Mouse (Mus musculus): ENCODE results near the gene Brap. TPM values are rescaled to one million over a fixed set of nuclear protein-coding genes. Genes with fewer than 3 reads are reported as not detected.

Brap gene
- total RNA-seq, 2 experiments from 2014 or later: 45.3 to 47.4 TPM

DNA sequence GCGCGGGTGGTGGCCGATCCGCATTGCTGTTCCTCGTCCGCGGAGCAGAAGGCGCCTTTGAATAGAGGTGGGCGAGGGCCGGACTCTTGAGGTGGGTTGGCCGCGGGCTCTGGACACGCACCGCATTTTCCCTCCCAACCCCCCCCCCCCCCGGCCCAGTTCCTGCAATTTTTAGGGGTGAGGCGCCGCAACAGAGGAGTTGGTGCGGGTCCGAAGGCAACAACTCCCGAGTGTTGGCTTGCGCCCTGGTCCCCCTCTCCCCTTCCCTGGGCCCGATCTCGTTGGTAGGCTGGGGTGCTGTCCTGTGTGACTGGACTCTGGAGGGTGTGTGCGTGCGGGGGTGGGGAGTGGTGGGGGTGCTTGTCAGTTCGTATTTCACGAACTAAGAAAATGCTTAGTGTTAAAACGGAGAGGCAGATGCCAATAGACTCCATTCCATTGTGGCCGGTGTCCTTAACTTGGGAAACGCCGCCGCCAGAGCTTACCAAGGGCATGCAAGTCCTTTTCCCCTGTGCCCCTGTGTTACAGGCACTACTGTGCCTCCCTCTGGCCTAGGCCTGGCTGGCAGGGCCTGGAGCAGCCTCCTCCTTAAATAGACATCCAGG lies 52.7 kb downstream of the Brap start:
- DNase-seq: peak; percentile 50
- intact Hi-C loops (cut with DNase I): no loop called here

DNA sequence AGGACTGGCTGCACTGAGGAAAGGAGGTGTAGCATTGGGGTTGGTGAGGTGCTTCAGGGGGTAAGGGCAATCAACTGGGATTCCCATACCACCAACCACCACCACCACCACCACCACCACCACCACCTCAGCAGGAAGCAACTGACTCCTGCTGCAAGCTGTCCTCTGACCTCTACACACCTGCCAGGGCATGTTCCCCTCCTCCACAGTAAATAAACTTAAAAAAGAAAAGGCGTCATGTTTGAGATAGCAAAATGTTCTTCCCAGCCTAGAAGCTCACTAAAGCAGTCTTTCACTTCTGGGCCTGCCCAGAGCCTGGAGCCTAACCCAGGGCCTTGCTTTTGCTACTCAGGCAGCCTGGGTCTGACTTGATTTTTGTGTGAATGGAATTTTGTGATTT lies 54.0 kb downstream of the Brap start:
- intact Hi-C loops (cut with DNase I): no loop called here
- no peak for DNase-seq

DNA sequence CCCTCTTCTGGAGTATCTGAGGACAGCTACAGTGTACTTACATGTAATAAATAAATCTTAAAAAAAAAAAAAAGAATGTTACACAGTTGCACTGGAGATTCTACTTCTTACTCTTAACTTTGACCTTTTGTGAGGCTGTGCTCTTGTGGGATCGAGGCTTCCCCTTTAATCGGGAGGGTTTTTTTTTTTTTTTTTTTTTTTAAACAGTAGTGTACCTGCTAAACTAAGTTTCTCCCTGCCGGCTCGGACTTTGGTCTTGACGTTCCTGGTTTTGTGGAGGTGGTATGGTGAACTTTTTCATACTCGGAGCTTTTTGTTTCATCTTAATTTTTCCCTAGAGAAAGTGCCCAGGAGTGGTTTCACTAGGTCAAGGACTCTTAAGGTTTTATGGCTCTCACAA lies 54.6 kb downstream of the Brap start:
- intact Hi-C loops (cut with DNase I): no loop called here

DNA sequence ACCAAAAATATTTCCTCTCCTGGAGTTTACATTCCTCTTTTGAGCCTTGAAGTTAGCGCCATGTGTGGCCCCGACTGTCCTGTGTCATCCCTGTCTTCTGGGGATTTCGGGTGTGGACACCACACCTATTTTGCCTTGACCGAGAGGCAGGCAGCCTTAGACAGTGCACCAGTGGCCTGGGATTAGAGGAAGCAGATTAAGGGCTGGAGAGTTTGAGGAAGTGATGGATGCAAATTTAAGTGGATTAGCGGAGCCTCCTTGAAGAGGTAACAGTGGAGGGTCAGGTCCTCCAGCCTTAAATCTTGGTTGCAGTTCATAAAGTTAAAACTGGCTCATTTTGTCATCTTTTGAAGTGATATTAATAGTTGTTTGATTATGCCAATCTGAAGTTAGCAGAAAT lies 58.1 kb downstream of the Brap start:
- intact Hi-C loops (cut with DNase I): no loop called here
- no peak for DNase-seq

More for the DNA sequence above, 54.6 kb downstream of the Brap start:
- no peak for DNase-seq

DNA sequence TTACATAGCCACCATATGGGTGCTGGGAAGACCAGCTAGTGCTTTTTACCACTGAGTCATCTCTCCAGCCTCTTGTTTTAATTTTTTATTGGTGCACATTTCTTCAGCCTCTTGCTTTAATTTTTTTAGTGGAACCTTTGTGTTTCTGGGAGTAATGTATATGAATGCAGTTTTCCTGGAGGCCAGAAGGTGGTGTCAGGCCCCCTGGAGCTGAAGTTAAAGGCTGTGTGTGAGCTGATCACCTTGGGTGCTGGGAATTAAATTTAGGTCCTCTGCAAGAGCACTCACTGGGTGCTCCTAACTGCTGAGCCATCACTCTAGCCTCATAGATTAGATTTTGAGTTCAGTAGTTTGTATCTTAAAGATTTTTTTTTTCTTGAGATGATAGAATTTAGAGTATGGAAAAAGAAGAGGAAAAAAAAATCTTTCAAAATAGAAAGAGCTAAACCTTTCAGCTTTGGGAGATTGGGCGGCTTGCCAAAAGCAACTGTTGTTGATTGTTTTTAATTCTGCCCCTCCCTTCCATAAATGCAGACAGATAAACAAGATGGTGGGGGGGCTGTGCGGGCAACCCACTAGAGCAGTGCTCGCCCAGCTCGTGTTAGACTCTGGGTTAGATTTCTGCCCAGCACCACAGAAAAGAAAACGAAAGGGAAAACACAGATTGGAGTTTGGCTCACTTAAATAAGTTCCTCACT lies 60.7 kb downstream of the Brap start:
- intact Hi-C loops (cut with DNase I): no loop called here
- no peak for DNase-seq

DNA sequence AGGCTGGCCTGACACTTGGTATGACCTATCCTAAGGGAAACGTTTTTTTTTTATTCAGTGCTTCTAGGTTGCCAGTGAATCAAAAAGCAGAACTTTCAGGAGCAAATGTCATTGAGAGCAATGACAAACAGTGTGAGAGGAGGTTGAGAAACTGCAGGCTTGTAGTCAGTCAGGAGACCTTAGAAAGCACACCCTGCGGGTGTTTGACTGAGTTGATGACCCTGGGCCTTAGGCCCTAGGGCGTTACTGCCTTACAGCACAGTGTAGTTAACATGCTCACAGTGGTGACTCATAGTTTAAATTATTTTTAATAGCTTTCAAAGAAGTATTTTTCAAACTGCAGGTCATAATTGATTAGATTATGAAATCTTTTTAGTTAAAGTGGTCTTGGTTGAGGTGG lies 61.5 kb downstream of the Brap start:
- DNase-seq: no peak
- intact Hi-C loops (cut with DNase I): no loop called here

DNA sequence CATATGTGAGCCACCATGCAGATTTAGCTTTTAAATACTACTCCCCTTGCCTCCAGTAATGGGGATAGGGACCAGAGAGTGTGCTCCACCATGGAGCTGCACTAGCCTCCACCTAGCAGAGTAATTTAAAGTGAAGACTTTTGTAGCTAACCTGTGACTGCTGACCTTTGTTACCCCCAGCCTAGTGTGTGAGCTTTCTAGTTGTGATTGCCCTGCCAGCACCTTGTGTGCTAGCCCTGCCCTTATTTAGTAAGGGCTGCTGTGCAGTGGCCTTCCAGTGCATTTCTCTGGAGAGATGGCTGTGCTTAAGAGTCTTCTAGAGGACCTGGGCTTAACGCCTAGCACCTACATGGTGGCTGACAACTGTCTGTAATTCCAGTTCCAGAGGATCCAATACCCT lies 64.3 kb downstream of the Brap start:
- no peak for DNase-seq
- intact Hi-C loops (cut with DNase I): no loop called here

DNA sequence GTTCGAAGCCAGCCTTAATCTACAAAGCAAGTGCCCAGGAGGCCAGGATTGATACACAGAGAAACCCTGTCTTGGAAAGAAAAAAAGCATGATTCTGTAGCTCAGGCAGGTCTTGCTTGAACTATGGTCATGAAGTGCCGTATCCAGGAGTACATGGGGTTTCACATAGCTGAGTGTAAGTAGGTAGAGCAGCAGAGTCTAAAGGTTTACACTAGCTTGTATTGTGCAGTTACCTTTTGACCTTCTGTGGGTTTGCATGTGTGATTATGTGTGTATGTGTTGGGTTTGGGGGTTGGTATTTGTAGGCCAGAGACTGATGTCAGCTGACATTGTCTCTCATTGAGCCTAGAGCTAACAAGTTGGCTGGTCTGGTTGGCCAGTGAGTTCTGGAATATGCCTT lies 69.7 kb downstream of the Brap start:
- intact Hi-C loops (cut with DNase I): no loop called here
- no peak for DNase-seq

DNA sequence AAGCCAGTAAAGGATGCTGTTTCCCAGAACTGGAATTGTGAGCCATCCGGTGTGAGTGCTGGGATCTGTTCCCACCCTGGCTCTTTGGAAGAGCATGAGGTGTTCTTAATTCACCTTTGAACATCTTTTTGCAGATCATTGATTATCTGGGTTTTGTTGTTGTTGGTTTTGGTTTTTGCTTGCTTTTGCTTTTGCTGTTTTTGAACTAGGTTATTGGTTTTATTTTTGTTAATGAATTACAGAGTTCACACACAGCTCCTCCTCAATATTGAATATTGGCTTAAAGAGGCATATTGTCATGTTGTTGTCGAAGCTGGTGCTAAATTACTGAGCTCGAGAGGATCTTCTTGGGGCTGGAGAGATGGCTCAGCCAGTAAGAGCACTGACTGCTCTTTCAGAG lies 76.3 kb downstream of the Brap start:
- DNase-seq: no peak
- intact Hi-C loops (cut with DNase I): no loop called here

Other genes with a start within 250 kb of the Brap start
- gene Tmem116, start 208.7 kb upstream of the Brap start, total RNA-seq (2021): 1 to 10 TPM; 1.9 TPM
- 100 to 1,000 TPM; 159 to 164 TPM for gene Erp29, start 208.1 kb upstream of the Brap start, total RNA-seq (2021)
- not detected for gene Adam1b, start 157.1 kb upstream of the Brap start, total RNA-seq (2021)
- 10 to 100 TPM; 17.4 to 18.2 TPM for gene Adam1a, start 115.1 kb upstream of the Brap start, total RNA-seq (2021)
- not detected for gene Gm42878, start 115.1 kb upstream of the Brap start, total RNA-seq (2021)
- gene Mapkapk5, start 114.7 kb upstream of the Brap start, total RNA-seq (2021): 100 to 1,000 TPM in 1 of 2 experiments, 10 to 100 TPM in 1; 99.3 to 102 TPM
- gene Aldh2, start 66.7 kb upstream of the Brap start, total RNA-seq (2021): 10 to 100 TPM; 87.4 to 90.9 TPM
- 1 to 10 TPM; 3.7 TPM for gene Acad12, start 41.6 kb upstream of the Brap start, total RNA-seq (2021)
- 1 to 10 TPM; 2.2 to 2.5 TPM for gene Acad10, start within 50 bp of the Brap start, total RNA-seq (2021)
- gene Atxn2, start 50.8 kb downstream of the Brap start, total RNA-seq (2021): 100 to 1,000 TPM; 250 to 271 TPM
- 10 to 100 TPM; 13.3 to 13.4 TPM for gene Sh2b3, start 177.1 kb downstream of the Brap start, total RNA-seq (2021)
- gene Pheta1, start 188.4 kb downstream of the Brap start, total RNA-seq (2021): 10 to 100 TPM; 19.4 to 19.9 TPM